Mouse (Mus musculus): ENCODE measurements around the gene Il1rapl2. TPM values are rescaled to one million over a fixed set of nuclear protein-coding genes. Genes with fewer than 3 reads are reported as not detected.

The Il1rapl2 gene
- not detected for polyA plus RNA-seq (2017; shearing (Covaris generic))

DNA sequence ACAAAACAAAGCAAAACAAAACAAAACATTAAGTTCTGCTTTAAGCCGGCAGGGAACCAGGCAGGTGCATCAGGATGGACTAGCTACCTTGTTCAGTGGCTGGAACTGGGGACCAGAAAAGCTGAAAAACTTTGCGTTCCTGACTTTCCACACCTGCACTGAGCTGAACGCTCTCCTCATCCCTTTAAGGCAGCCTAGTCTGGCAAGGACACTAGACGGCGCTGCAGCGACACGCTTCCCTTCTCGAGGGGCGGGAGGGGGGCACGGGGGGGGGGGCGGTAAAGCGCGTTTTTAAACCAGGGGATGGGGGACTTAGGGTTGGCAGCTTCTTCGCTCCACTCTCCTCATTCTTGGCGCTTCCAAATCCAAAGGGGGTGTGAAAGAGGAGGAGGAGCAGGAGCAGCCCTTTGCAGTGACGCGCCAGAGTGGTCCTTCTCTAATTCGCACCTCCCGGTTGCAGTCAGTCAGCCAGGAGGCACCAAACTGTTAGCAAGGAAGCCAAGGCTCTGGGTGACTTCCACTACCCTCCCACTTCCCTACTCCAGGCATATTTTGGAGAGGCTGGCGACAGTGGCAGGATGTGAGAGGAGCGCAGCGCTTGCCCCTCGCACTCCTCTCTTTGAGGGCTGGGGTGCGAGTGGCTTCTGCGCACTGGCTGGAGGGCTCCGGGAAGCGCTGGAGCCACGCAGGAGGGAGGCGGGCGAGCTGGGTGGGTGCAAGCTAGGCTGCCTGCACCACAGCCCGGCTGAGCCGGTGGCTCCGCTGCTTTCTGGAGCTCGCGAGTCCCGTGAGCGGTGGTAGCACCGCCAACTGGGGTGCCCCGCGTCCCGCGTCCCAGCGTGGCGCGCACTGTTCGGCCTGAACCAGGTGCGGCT is at the start of gene Il1rapl2:
TSS of gene Il1rapl2 (plus strand) at position 288 of the 875 bp plus-strand sequence.

DNA sequence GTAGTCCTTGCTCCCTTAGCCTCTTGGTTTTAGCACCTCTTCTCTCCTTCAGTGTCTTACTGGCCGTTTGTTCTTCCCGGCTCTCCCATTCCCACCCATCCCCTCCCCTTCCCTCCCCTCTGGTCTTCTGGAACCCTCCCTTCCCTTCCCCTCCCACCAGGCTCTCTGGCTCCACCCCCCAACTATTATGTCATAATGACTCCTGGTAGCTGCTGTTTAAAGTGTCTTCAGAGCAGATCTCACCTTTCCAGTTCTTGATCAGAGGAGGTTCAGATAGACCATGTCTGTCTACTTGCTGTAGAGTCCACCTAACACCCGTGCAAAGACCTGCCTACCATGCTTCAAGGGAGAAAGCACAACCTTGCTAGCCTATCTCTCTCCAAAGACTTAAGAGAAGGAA is 639.1 kb downstream of the Il1rapl2 start, which contains the start of gene Tex13a:
TSS of gene Tex13a (minus strand) at position 101 of the 400 bp plus-strand sequence.

Measured in activated CD4-positive, CD25-positive, alpha-beta regulatory T cell (primary cell).